Mouse (Mus musculus) adrenal gland, postnatal 4 days (tissue): ENCODE results near the gene March1. TPM values are rescaled to one million over a fixed set of nuclear protein-coding genes. Genes with fewer than 3 reads are reported as not detected.
A peak's percentile ranks its signal among the peaks of the same experiment; 100 is the strongest.
"Not testable (repeated sequence)": the region's sequence is repeated elsewhere in the genome, so short reads cannot be mapped to it uniquely, and the experiment has no call there.

Experiments
- DNase-seq, 2 experiments: peaks; one replicate each; pipeline ENCODE4 v3.0.0; 2021 to 2022; ENCODE audit warnings: low spot score in 2 of 2, mixed read lengths in 2 of 2
- total RNA-seq, 2 experiments: library from RNA; stranded (reverse); gene quantifications; 2 replicates each; pipeline ENCODE4 v1.2.3; 2021

Gene March1
- total RNA-seq, 2 experiments from 2014 or later: 2.0 to 2.6 TPM

DNA sequence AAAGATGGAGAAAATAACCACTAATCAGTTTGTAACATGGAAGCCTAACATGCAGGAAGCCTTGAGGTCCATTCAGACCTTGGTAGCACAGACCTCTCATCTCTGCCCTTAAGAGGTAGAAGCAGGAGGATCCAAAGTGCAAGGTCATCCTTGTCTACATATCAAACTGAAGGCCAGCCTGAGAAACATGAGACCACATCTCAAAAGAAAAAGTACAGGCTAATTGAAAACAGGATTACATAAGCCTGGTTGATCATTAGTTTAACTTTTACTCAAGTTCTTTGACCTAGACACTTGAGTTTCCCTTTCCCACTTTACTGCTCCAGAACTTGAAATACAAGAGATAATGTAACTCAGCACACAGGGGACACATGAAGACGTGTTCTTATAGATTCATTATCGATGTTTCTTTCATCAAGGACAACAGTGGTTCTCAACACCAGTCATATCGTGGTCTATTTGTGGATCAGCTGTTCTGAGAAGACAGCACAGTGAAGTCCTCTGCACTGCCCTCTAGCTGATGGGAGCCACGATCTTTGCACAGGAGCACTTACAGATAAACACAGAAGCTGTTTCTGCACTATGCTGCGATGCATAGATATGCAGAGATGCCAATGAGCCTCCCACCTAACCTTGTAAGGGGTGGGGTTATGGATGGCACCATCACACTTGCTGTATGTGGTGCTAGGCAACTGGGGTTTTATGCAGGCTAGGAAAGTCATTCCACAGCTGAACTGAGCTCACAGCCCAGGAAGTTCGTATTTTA lies 789.1 kb downstream of the March1 start:
- DNase-seq: no peak

DNA sequence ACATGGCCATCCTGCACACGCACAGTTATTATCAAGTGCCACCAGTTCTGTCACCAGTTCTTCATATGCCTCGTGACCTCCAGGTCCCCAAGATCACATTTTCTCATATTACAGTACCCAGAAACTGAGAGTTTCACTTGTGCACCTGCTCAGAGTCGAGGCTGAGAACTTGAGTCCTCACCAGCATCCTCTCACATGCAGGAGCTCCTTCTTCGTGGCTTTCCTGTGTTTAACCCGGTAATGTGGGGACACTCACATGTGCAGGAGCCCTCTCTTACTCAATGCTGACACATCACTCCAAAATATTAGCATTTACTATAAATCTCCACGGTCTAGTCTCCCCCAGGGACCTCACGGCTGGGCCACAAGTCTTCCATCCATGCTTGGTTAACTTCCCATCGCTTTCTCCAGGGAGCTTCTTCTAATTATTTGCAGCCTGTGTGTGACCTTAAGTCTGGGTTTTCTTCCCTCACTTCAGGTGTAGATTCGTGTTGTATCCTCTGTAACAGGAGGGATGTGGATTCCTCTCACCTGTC lies 792.4 kb downstream of the March1 start:
- no peak for DNase-seq

DNA sequence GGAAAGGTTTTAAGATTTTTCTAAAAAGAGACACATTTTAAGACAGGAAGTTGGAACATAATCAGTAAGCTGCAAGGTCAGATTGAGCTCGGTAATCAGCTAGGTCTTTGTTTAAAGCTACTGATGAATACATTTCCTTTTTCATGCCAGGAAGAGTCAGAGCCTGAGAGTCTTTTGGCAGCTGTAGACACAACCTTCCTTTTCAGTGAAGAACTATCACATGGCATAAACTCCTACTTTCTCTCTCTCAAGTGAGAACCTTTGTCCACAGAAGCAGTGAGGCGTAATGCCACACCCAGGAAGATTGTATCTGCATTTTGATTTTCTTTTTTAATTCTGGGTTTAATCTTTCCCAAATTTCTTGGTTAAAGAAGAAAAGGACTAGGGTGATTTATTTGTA lies 795.4 kb downstream of the March1 start:
- DNase-seq: no peak

DNA sequence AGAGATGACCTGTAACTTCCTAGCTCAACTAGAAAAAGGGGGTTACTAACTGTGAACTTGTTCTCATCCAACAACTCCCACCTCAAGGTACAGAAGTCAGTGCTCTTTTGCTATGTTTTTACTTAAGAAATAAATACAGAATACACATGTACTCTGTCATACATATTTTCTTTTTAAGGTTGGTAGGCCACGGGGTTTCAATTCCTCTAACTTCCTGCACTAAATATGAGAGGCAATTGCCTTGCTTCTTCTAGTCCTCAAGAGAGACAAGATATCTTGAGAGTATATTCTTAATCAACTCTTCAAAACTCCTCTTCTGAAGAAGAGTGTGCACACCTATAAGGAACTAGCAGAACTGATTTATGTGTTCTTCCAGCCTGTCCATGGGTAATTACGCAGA lies 797.5 kb downstream of the March1 start:
- no peak for DNase-seq

DNA sequence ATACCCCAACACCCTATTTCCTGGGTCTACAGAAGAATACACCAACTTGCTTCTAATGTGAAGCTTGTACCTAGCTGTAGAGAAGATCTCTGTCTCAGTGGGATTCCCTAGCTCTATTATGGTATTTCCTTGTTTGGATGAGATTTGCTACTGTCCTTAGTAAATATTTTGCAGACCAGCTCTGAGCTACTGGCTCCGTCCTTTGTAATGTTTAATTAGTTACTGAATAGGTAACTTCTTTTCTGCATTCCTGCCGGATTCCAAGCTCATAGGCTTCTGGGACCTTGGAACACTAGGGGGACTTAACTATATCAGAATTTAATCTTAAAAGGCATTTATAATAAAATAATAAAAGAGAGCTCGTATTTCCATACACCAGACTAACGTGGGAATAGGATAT lies 799.9 kb downstream of the March1 start:
- not testable (repeated sequence) for DNase-seq

DNA sequence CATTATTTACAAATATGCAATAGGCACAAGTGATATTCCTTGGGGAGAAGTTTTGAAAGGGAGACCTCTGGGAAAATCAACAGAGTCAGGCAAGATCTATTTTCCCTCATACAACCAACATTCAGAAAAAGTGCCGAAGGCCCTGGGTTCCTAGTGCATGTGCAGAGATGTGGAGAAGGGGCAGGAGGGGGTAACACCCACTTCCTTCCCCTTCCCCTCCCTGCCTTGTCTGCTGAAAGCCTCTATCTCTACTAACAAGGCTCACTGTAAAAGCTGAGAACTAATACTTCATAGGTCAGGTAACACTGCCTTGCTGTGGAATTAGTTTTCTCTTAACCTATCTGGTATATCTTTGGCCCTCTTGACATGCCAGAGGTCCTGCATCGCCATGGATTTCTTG lies 812.9 kb downstream of the March1 start:
- no peak for DNase-seq

DNA sequence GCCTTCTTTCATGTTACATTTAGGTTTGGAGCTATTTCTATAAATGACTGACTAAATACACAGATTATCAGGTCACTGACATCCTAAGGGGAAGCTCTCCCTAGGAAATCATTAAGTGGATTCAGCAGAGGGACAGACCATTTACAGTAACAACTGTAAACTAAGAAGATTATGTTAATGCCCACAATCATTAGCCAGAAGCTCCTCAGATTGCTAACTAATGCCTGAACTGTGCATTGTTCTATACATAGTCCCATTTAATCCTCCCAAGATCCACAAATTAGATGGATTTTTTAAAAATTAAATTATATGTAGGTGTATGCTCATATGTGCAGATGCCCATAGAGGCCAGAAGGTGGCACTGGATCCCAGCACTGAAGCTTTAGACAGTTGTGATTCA lies 815.9 kb downstream of the March1 start:
- no peak for DNase-seq

DNA sequence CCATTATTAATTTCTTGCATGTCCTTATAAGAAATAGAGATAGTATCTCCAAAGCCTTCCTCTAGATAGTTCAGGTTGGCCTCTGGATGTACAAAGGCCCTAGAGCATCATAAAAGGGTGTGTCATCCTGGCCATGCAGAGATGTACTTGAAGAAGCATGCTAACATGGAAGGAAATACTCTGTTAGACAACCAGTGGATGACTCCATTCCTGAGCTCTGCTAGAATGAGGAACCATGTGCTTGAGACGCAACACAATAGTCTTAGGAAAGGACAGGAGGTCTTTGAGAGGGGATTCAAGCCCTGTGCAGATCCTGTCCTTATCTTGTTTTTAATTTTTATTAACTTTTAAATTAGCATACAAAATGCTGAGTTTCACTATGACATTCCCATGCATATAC lies 819.1 kb downstream of the March1 start:
- DNase-seq: no peak

DNA sequence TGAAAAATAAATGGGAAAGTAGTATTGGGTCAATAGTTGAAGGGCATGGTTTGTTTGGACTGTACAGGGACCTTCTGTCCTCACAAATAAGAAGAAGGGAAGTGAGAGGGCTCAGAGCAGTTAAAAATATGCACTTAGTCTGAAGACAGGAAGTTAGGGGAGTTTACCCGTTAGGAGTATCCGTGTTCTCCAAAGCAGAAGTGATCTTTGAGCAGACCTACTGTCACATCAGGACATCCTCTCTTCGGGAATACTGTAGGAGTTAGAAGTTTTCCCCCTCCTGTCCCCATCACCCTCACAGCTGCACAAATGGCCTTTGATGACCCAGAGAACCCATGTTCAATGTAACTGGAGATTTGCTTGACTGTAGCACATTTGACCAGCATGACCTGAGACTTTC lies 820.2 kb downstream of the March1 start:
- DNase-seq: no peak

DNA sequence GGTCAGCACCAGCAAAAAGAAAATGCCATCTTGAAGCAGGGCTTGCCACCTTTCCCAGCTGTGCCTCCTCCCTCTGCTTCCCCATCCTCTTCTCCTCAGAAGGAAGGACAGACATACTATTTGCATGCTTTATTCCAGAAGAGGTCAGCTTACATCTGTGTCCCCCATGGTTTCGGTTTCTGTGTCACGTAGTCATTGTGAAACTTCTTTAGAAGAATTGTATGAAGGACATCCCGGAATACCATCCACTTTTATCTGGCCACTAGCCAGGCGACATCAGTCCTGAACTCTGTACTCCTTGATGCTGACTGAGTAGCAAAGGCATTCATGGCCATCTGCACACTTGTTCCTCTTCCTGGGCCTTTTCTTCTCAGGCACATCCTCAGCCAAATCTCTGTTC lies 820.8 kb downstream of the March1 start:
- no peak for DNase-seq

DNA sequence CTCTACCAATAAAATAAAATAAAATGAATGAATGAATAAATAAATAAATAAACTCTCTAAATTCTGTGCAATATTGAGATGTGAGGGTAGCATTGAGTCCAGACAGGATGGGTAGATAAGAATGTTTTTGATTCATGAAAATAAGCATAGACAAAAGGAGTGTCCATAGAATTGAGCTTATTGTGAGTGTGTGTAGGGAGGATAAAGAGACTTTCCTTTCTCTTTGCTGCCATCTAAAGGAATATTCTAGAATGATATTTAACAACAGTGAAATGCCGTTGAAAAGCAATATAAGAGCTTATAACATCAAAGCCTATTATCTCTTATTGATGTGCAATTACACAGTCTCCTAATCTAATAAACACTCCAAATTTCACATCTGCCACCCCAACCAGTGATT lies 823.4 kb downstream of the March1 start:
- DNase-seq: no peak

DNA sequence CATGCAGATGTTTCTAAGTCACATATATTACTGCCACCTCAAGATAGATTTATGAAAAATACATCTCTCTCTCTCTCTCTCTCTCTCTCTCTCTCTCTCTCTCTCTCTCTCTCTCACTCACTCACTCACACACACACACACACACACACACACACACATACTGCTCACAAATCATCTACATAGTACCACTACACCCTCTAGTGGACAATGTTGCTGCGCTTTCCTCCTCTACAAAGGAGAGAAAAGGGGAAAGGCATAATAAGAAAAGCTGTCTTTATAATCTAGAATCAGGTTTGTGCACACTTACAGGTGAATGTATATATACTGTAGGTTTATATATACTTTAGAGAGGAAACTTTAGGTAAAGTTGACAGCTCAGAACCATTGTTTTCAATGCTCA lies 825.1 kb downstream of the March1 start:
- DNase-seq: no peak

DNA sequence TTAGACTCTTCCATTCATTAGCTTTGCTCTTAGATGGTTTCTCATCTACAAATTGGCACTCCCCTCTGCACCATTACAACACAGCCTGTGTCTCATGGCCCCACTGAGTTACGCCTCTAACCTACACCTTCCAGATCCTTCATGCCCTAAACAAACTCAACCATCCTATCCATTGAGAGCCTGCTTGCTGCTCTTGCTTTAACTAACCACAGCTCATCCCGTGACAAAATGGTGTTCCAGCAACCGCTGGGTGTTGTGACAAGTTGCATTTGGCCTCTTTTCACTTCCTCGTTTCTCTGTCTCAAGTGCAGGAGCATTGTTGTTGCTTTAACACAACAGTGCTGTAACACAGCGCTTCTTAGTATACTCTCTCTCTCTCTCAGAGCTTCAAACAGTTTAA lies 826.4 kb downstream of the March1 start:
- no peak for DNase-seq

DNA sequence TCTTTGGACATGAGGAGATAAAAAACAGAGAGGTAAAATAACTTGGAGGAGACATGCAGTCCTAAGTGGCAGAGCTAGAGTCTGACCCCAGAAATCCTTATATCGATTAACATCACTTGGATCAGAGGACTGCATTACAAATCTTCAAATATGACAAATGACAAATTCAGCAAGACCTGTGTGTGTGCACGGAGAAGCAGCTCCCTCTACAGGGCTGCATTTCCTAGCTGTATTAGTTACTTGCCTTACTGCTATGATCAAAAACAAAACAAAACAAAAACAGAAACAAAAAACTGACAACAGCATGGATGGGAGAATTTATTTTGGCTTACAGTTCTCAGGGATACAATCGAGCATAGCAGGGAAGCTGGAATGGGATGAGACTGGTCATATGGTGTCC lies 827.7 kb downstream of the March1 start:
- no peak for DNase-seq

DNA sequence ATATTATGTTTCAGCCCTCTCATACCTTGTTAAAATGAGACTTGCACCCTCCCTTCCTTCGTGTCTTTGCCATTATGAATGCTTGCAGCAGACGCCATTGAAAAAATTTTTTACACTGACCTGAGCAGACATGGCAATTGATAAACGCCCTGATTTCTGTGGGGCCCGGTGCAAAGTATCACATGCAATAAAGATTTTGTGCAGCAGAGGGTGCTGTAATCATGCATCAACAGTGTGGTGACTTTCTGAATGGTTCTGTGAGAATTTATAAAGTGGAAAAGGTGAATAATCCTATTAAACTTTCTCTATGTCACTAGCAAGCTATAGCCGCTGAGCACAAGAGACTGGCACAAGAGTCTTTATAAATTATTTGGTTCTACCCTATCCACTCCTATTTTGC lies 833.0 kb downstream of the March1 start:
- peak in 1 of 2 experiments; percentile 10 for DNase-seq

DNA sequence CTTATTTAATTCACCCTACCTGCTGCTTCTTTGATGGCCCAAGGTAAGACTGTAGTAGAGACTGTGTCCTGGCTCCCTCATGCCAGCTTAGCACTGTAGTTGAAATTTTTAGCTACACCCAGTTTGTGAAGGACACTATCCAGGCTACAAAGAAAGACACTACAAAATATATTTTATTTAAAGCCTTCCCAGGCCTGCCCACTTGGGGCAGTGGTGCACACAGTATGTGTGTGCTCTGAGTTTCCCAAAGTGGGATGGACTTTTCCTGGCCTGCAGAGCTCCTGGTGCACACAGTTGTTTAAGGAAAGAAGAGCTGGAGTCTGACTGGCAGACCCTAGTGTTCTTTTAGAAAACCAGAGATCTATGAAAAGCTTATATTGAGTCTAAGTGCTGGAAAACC lies 839.4 kb downstream of the March1 start:
- DNase-seq: no peak

DNA sequence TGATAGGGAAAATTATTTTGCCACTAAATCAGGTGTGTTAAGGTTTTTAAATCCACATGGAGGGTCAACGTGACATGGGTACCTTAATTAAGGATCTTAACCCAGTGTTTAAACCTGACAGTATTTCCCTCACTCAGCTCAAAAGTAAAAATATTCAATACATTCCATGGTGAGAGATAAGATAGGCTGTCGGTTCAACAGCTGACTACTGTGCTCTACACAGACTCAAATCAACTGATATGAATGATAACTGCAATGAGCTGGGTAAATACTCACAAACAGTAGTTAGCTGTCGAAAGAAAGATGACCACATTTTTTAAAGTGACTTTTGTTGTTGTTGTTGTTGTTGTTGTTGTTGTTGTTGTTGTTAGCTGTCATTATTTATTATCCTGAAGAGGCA lies 852.1 kb downstream of the March1 start:
- no peak for DNase-seq

DNA sequence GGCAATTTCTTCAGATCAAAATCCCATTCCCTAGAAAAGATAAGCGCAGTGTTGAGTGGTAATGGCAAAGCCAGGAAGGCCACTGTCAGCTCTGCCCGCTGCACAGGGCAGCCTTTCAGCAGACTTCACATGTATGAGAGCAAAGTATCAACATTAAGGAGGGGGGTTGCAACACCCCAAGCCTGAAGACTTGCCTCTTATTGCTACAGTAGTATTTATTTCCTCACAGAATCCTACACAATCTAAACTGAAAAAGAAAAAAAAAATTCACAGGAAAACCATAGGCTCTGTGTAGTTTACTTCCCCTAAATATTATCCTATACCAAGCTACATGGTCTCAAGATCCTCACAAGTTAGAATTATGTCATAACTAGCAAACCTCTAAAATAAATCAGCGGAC lies 859.2 kb downstream of the March1 start:
- DNase-seq: no peak

DNA sequence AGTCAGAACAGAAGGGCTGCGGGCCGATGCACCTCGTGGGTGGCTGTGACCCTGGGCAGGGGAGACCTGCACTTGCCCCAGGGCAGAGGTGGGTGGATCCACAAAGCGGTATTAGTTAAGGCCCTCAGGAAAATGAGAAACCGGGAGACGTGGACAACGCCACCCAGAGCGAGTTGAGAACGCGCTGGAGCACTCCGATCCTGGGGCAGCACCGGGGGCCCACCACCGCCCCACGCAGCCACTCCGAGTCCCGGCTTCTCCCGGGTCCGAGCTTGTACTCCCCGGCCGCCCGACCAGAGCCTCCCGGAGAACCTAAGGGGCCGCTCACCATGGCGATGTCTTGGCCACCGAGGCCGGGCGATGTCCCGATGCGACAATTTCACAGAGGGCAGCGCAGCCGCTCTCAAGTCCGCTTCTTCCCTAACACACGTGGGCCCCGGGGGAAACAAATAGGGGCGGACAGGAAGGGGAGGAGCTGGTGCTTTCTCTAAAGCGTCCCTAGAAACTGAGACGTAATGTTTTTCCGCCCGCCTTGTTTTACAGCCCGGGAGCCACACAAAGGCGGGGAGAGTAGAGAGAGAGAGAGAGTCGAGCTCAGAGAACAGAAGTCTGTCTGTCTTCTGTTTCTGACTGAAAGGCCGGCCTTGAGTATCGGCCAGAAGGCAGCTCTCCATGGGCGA lies 868.5 kb downstream of the March1 start, which contains the start of gene Tma16:
Gene Tma16 (minus strand): TSS at position 447 of the 680 bp plus-strand sequence.
- peak; percentile 63 to 65 for DNase-seq

DNA sequence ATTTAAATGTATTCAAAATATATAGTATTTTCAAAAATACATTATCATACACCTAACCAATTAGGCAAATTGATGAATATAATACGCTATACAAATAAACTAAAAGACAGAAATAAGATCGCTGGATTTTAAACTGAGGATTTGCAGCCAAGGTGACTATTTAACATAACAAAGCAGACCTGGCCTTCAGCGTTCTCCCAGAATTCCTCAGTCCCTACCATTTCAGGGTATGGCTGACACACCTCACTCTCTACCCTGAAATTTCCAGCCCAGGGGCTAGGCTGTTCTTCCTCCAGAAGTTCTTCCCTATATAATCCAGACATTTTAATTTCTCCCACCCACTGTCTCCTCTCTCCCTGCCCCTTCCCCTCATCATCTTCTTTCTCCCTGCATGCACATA lies 870.9 kb downstream of the March1 start:
- DNase-seq: no peak

DNA sequence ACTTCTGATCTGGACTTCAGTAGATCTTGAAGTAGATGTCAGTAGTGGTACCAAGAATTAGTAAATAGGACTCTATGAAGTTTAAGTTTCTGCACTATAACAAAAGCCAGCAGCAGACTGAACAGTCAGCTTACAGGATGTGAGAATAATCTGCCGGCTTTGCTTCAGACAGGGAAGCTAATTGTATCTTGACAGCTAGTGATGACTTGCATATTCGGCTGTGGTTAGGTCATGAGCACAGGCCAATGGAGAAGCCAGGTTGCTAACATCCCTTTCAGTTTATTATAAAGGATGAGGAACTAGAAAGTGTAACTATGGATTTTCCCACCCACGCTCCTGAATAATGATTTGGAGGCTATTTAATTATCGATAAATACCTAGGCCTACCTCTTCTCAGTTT lies 872.9 kb downstream of the March1 start:
- no peak for DNase-seq

DNA sequence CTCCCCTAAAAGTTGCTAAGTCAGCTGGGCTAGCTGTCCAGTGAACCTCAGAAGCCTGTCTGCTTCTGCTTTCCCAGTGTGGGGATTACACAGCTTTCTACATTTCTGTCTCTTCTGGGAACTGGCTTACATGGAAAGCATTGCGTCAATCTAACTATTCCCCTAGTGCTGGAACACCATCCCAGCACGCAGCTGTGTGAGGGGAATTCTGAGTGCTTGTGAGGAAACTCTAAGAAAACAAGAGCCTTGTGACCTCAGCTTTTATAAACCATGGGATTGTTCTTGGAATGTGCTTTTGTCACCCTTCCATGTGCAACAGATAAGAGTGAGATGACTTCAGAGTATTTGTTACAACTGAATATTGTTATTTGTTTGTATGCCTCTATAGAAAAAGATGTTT lies 876.8 kb downstream of the March1 start:
- DNase-seq: no peak

DNA sequence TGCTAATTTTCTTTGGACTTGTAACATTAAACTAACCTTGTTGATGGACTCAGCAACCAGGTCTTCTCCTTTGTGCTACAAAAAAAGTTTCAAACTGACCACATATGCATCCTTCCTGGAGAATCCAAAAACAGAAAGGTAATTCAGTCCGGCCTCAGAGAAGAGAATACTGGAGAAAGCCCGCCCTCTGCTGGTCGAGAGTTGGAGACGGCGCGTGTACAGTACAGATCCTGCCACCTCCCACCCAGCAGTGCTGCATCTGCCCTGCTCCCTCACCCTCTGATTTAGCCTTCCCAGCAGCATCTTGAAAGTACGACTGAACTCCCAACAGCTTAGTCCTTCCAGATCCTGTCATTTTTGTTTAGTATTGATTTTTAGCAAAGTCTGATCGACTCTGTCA lies 878.0 kb downstream of the March1 start:
- DNase-seq: peak; percentile 36 to 38
